Mouse (Mus musculus): ENCODE results near the gene Rimklb. TPM values are rescaled to one million over a fixed set of nuclear protein-coding genes. Genes with fewer than 3 reads are reported as not detected.

Gene Rimklb
- total and polyA plus RNA-seq, 3 experiments = not detected

- Histone ChIP-seq H3K4me1 (ENCODE audit: control insufficient read depth in 1 of 2, insufficient read depth in 2 of 2) (no peaks in the 10 kb centered on the region), H3K4me2 (ENCODE audit: insufficient read depth, low read depth, poor library complexity, severe bottlenecking) (no peak overlapping the region), H3K27ac (ENCODE audit: insufficient read depth, low read depth) (no peak overlapping the region), H3K27me3 (replicated peaks) (no peaks in the 10 kb centered on the region), H3K4me3 (replicated peaks in 1 of 3; ENCODE audit: low read depth in 2 of 3, low read length in 2 of 3, poor library complexity in 1 of 3) (no peak overlapping the region), H3K79me2 (replicated peaks; ENCODE audit: control insufficient read depth, extremely low read depth, insufficient read depth, poor library complexity, severe bottlenecking) (no peaks in the 10 kb centered on the region), H3K9ac (ENCODE audit: insufficient read depth, low read depth) (no peak overlapping the region), H3K9me3 (replicated peaks; ENCODE audit: low read length) (no peaks in the 10 kb centered on the region), H3K36me3 (replicated peaks in 1 of 2; ENCODE audit: control insufficient read depth in 1 of 2, insufficient read depth in 1 of 2, low read length in 1 of 2) (no peaks in the 10 kb centered on the region)
- in situ Hi-C loops (cut with MboI; ENCODE audit: low pct_ligation_motif_present, low pct_unique_long_range_greater_than_20kb, low sequenced_read_pairs) (loop anchor here (10.0 kb wide), 1 partner anchor 63 kb away; no protein-coding TSS in a partner anchor), dilution Hi-C loops (cut with MboI; ENCODE audit: extremely low pct_ligation_motif_present, extremely low pct_unique_long_range_greater_than_20kb, low sequenced_read_pairs) (no loop called here)
- TF ChIP-seq EP300 (IDR thresholded peaks at IDR 0.05; ENCODE audit: low read length) = no peak
- TF ChIP-seq RAD21 (IDR thresholded peaks at IDR 0.05; ENCODE audit: low read depth, low read length) = peak; percentile 80
- TF ChIP-seq CTCF (conservative IDR thresholded peaks at IDR 0.05 in 1 of 2, IDR thresholded peaks at IDR 0.05 in 1 of 2; ENCODE audit: low read depth in 2 of 2, low read length in 2 of 2) = peak; percentile 77 to 89
- TF ChIP-seq SMC3 (IDR thresholded peaks at IDR 0.05; ENCODE audit: low read depth, low read length) = peak; percentile 76
- DNase-seq (ENCODE audit: extremely low read depth) = peak; percentile 68
Observed at GRCm38 (mm10) chr6:122402240-122402639, 96.3 kb downstream of the Rimklb start.

- no peak overlapping the region for H3K4me2 ChIP-seq (ENCODE audit: insufficient read depth, low read depth, poor library complexity, severe bottlenecking)
- no peak overlapping the region for H3K27ac ChIP-seq (ENCODE audit: insufficient read depth, low read depth)
- H3K9ac ChIP-seq (ENCODE audit: insufficient read depth, low read depth) = no peak overlapping the region
- no peaks in the 10 kb centered on the region for H3K27me3 ChIP-seq (replicated peaks)
- H3K79me2 ChIP-seq (replicated peaks; ENCODE audit: control insufficient read depth, extremely low read depth, insufficient read depth, poor library complexity, severe bottlenecking) = no peaks in the 10 kb centered on the region
- in situ Hi-C loops (cut with MboI; ENCODE audit: low pct_ligation_motif_present, low pct_unique_long_range_greater_than_20kb, low sequenced_read_pairs) = loop anchor here (10.0 kb wide), 1 partner anchor 65 kb away; no protein-coding TSS in a partner anchor
- peaks cover 6% of the 10 kb centered on the region for H3K9me3 ChIP-seq (replicated peaks; ENCODE audit: low read length)
- H3K36me3 ChIP-seq (replicated peaks in 1 of 2; ENCODE audit: control insufficient read depth in 1 of 2, insufficient read depth in 1 of 2, low read length in 1 of 2) = no peaks in the 10 kb centered on the region
- no peak for DNase-seq (ENCODE audit: extremely low read depth)
- TF ChIP-seq NELFE (IDR thresholded peaks at IDR 0.05; ENCODE audit: low read depth, low read length) = no peak
- no peak for TF ChIP-seq CTCF (conservative IDR thresholded peaks at IDR 0.05 in 1 of 2, IDR thresholded peaks at IDR 0.05 in 1 of 2; ENCODE audit: low read depth in 2 of 2, low read length in 2 of 2)
- TF ChIP-seq RCOR1 (conservative IDR thresholded peaks at IDR 0.05; ENCODE audit: low read depth, low read length) = no peak
- TF ChIP-seq MAFK (IDR thresholded peaks at IDR 0.05; ENCODE audit: insufficient replicate concordance, low read length) = no peak
- TF ChIP-seq POLR2A (IDR thresholded peaks at IDR 0.05; ENCODE audit: low read depth, low read length) = no peak
- TF ChIP-seq TCF12 (IDR thresholded peaks at IDR 0.05; ENCODE audit: low read depth, low read length) = no peak
- no peak for TF ChIP-seq SMC3 (IDR thresholded peaks at IDR 0.05; ENCODE audit: low read depth, low read length)
- no peak for TF ChIP-seq GABPA (IDR thresholded peaks at IDR 0.05; ENCODE audit: insufficient replicate concordance, low read depth, low read length)
- dilution Hi-C loops (cut with MboI; ENCODE audit: extremely low pct_ligation_motif_present, extremely low pct_unique_long_range_greater_than_20kb, low sequenced_read_pairs) = no loop called here
- H3K4me1 ChIP-seq (ENCODE audit: control insufficient read depth in 1 of 2, insufficient read depth in 2 of 2) = no peaks in the 10 kb centered on the region
- no peak overlapping the region for H3K4me3 ChIP-seq (replicated peaks in 1 of 3; ENCODE audit: low read depth in 2 of 3, low read length in 2 of 3, poor library complexity in 1 of 3)
Observed at GRCm38 (mm10) chr6:122400263-122400662, 98.3 kb downstream of the Rimklb start.

Other genes with a start within 250 kb of the Rimklb start
- 1.4 and 2.0 TPM in 2 replicates for gene Klrg1, start 215.9 kb downstream of the Rimklb start, total RNA-seq (2012; rRNA removed)
- 4.7 and 6.0 TPM in 2 replicates for gene Klrg1, start 215.9 kb downstream of the Rimklb start, total RNA-seq (2014; rRNA removed)
- 2.8 and 3.7 TPM in 2 replicates for gene Klrg1, start 215.9 kb downstream of the Rimklb start, polyA plus RNA-seq (2012; ENCODE audit: insufficient read length, low read depth)
- gene M6pr, start 190.0 kb downstream of the Rimklb start, total RNA-seq (2012; rRNA removed) = 148 and 170 TPM in 2 replicates
- 291 and 317 TPM in 2 replicates for gene M6pr, start 190.0 kb downstream of the Rimklb start, total RNA-seq (2014; rRNA removed)
- gene M6pr, start 190.0 kb downstream of the Rimklb start, polyA plus RNA-seq (2012; ENCODE audit: insufficient read length, low read depth) = 228 and 240 TPM in 2 replicates
- 4.1 and 6.5 TPM in 2 replicates for gene Phc1, start 158.2 kb downstream of the Rimklb start, total RNA-seq (2012; rRNA removed)
- gene Phc1, start 158.2 kb downstream of the Rimklb start, total RNA-seq (2014; rRNA removed) = 2.1 and 2.9 TPM in 2 replicates
- 9.9 and 13.8 TPM in 2 replicates for gene Phc1, start 158.2 kb downstream of the Rimklb start, polyA plus RNA-seq (2012; ENCODE audit: insufficient read length, low read depth)
- gene Mfap5, start 7.1 kb upstream of the Rimklb start, total RNA-seq (2012; rRNA removed) = 0.13 and 0.42 TPM in 2 replicates
- gene Mfap5, start 7.1 kb upstream of the Rimklb start, total RNA-seq (2014; rRNA removed) = 0.15 TPM in 1 of 2 replicates, not detected in the other
- gene Mfap5, start 7.1 kb upstream of the Rimklb start, polyA plus RNA-seq (2012; ENCODE audit: insufficient read length, low read depth) = 0.16 TPM in 1 of 2 replicates, not detected in the other
- gene Aicda, start 55.0 kb upstream of the Rimklb start, total RNA-seq (2012; rRNA removed) = 5.4 and 6.4 TPM in 2 replicates
- 41.1 TPM in 2 replicates for gene Aicda, start 55.0 kb upstream of the Rimklb start, total RNA-seq (2014; rRNA removed)
- gene Aicda, start 55.0 kb upstream of the Rimklb start, polyA plus RNA-seq (2012; ENCODE audit: insufficient read length, low read depth) = 33.3 and 36.6 TPM in 2 replicates
- gene Apobec1, start 103.7 kb upstream of the Rimklb start, total RNA-seq (2012; rRNA removed) = 32.2 and 39.6 TPM in 2 replicates
- 42.6 and 46.2 TPM in 2 replicates for gene Apobec1, start 103.7 kb upstream of the Rimklb start, total RNA-seq (2014; rRNA removed)
- 34.4 and 41.9 TPM in 2 replicates for gene Apobec1, start 103.7 kb upstream of the Rimklb start, polyA plus RNA-seq (2012; ENCODE audit: insufficient read length, low read depth)
- gene Gdf3, start 111.3 kb upstream of the Rimklb start, total RNA-seq (2012; rRNA removed) = not detected in 2 replicates
- not detected in 2 replicates for gene Gdf3, start 111.3 kb upstream of the Rimklb start, total RNA-seq (2014; rRNA removed)
- not detected in 2 replicates for gene Gdf3, start 111.3 kb upstream of the Rimklb start, polyA plus RNA-seq (2012; ENCODE audit: insufficient read length, low read depth)
- not detected in 2 replicates for gene Dppa3, start 127.6 kb upstream of the Rimklb start, total RNA-seq (2012; rRNA removed)
- gene Dppa3, start 127.6 kb upstream of the Rimklb start, total RNA-seq (2014; rRNA removed) = not detected in 2 replicates
- gene Dppa3, start 127.6 kb upstream of the Rimklb start, polyA plus RNA-seq (2012; ENCODE audit: insufficient read length, low read depth) = not detected in 2 replicates
- not detected in 2 replicates for gene Nanog, start 208.7 kb upstream of the Rimklb start, total RNA-seq (2012; rRNA removed)
- gene Nanog, start 208.7 kb upstream of the Rimklb start, total RNA-seq (2014; rRNA removed) = not detected in 2 replicates
- gene Nanog, start 208.7 kb upstream of the Rimklb start, polyA plus RNA-seq (2012; ENCODE audit: insufficient read length, low read depth) = 0.12 and 0.27 TPM in 2 replicates

Measured in CH12.LX (cell line).